Mouse (Mus musculus) neural tube, embryonic 11.5 days (tissue): ENCODE data around the gene H2-Ke6. TPM values are rescaled to one million over a fixed set of nuclear protein-coding genes. Genes with fewer than 3 reads are reported as not detected.
"Not testable (repeated sequence)": the region's sequence is repeated elsewhere in the genome, so short reads cannot be mapped to it uniquely, and the experiment has no call there.

Source experiments
- ATAC-seq: fragments of 200-750 bp; cut with Nextera tagmentation; 2 replicates; pipeline ENCODE4 v1.8.0; 2017; ENCODE audit warnings: moderate number of reproducible peaks, mild to moderate bottlenecking, moderate TSS enrichment, moderate library complexity; ENCODE audit not compliant: insufficient read depth, low FRiP score, low TSS enrichment
- DNase-seq: peaks from one replicate; pipeline ENCODE4 v3.0.0-alpha.2; 2015; ENCODE audit warnings: low spot score
- H3K27ac ChIP-seq: fragments of 300-500 bp; sonication (generic); 2 replicates; pipeline ENCODE4 v1.5.1; 2014; ENCODE audit warnings: low read depth, mild to moderate bottlenecking, low read length
- H3K27me3 ChIP-seq: fragments of 300-500 bp; sonication (generic); 2 replicates; pipeline ENCODE4 v1.6.1; 2014; ENCODE audit warnings: mild to moderate bottlenecking, low read length, mixed read lengths; ENCODE audit not compliant: control insufficient read depth, insufficient read depth
- H3K36me3 ChIP-seq: fragments of 300-500 bp; sonication (generic); 2 replicates; pipeline ENCODE4 v1.6.1; 2014; ENCODE audit warnings: mild to moderate bottlenecking, low read length, moderate library complexity, mixed read lengths; ENCODE audit not compliant: control insufficient read depth, insufficient read depth
- H3K4me1 ChIP-seq: fragments of 300-500 bp; sonication (generic); 2 replicates; pipeline ENCODE4 v1.6.1; 2014; ENCODE audit warnings: low read length, mixed read lengths; ENCODE audit not compliant: control insufficient read depth, insufficient read depth
- H3K4me2 ChIP-seq: fragments of 300-500 bp; sonication (generic); 2 replicates; pipeline ENCODE4 v1.6.1; 2014; ENCODE audit warnings: low read depth, mild to moderate bottlenecking, moderate library complexity
- H3K4me3 ChIP-seq: fragments of 300-500 bp; sonication (generic); 2 replicates; pipeline ENCODE4 v1.5.1; 2014; ENCODE audit warnings: low read depth, low read length
- H3K9ac ChIP-seq: fragments of 300-500 bp; sonication (generic); 2 replicates; pipeline ENCODE4 v1.6.1; 2014; ENCODE audit warnings: mild to moderate bottlenecking, low read length
- H3K9me3 ChIP-seq: fragments of 300-500 bp; sonication (generic); 2 replicates; pipeline ENCODE4 v1.6.1; 2016; ENCODE audit warnings: low read length; ENCODE audit not compliant: control insufficient read depth
- WGBS: fragments of 180-500 bp; shearing (Covaris S2); extraction: QIAGEN DNeasy Blood & Tissue Kit; methylation state at CpG from one replicate; pipeline ENCODE4 v1.1.7; 2014; 5-methylcytosine and 5-hydroxymethylcytosine counted together
- polyA plus RNA-seq: library from polyadenylated mRNA; unstranded; fragments of >200 nt; fragmentation: Nextera tagmentation; extraction: Ambion mirVana; gene quantifications from 2 replicates; pipeline ENCODE4 v1.2.1, GENCODE M21; 2014

Gene H2-Ke6
- polyA plus RNA-seq, 1 experiment from 2014 or later, result 48.1 TPM

DNA sequence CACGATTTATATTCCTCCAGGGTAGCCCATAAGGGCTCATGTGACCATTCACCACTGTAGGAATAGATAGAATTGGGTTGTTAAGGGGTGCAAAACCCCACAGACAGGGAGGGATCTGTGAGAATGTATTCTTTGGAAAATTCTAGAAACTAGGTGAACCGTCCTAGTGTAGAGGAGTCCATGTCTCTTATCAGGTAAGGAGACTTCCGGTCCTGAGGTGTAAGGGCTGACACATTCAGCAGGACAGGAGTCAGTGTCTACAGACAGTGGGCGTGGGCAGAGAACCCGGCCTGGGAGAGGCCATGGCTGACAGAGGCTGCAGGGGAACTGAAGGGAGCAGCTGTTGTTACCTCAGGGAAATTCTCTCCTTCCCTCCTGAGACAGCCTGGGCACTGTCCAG lies 29.2 kb downstream of the H2-Ke6 start:
- DNase-seq, H3K4me1 ChIP-seq, H3K4me3 ChIP-seq, ATAC-seq, H3K9me3 ChIP-seq, H3K36me3 ChIP-seq, H3K27ac ChIP-seq, H3K4me2 ChIP-seq, H3K9ac ChIP-seq: not testable (repeated sequence)
- H3K27me3 ChIP-seq, result peaks cover 12% of the 10 kb centered on the region
- 63% methylated on average over 5 of the region's 5 CpGs for WGBS

DNA sequence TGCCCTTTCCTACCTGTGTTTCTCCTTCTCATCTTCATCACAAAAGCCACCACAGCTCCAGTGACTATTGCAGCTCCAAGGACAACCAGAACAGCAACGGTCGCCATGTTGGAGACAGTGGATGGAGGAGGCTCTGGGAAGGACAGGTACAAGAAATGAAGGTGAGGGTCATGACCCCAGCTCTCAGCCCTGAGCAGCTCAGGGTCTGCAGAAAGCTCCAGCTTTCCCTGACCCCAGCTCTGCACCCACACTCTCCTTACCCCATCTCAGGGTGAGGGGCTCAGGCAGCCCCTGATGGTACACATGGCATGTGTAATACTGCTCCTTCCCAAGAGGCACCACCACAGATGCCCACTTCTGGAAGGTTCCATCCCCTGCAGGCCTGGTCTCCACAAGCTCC lies 30.8 kb downstream of the H2-Ke6 start:
- not testable (repeated sequence) for DNase-seq, H3K9me3 ChIP-seq, H3K36me3 ChIP-seq, H3K4me3 ChIP-seq, H3K27ac ChIP-seq, H3K4me1 ChIP-seq, H3K4me2 ChIP-seq, H3K9ac ChIP-seq, ATAC-seq
- peaks cover 12% of the 10 kb centered on the region for H3K27me3 ChIP-seq
- 84% methylated on average over 2 of the region's 2 CpGs for WGBS

DNA sequence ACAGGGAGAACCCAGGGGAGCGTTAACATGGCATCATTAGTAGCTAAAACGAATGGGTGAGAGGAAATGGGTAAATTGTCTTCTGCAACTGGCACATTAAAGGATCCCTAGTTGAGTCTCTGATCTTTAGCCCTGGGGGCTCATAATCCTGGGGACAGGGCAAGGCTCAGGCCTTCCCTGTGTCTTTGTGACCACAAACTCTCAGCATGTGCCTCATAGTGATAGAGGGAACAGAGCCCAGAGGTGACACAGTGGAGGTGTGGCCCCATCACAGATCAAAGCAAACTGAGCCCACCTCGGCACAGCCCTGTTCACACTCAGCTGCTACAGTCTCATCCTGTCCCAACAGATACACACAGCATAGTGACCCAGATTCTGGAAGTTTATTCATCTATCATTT lies 32.2 kb downstream of the H2-Ke6 start:
- H3K9ac ChIP-seq, result no peak overlapping the region
- H3K4me1 ChIP-seq, result no peaks in the 10 kb centered on the region
- 42% methylated on average over 3 of the region's 3 CpGs for WGBS
- H3K4me3 ChIP-seq, result no peak overlapping the region
- no peaks in the 10 kb centered on the region for H3K9me3 ChIP-seq
- ATAC-seq (no peak), DNase-seq (no peak)
- H3K27me3 ChIP-seq, result peaks cover 10% of the 10 kb centered on the region
- H3K4me2 ChIP-seq, result no peak overlapping the region
- H3K27ac ChIP-seq, result no peak overlapping the region
- H3K36me3 ChIP-seq, result no peaks in the 10 kb centered on the region

DNA sequence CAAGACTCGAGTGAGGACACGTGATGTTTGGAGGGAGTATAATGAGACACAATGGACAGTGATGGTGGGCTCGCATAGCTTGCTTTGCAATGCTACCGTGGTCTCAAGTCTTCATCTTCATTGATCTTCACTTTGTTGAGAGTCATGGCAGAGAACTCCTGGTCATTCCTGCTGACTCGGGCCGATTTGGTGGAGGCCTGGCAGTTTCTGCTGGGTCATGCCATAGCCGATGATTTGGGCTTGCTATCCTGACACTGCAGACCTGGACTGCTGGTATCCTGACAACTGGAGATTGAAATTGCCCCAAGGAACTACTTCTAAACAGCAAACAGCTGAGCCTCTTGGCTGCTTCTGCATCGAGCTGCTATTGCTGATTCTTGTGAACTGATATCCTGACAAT lies 32.9 kb downstream of the H2-Ke6 start:
- H3K27ac ChIP-seq, result no peak overlapping the region

DNA sequence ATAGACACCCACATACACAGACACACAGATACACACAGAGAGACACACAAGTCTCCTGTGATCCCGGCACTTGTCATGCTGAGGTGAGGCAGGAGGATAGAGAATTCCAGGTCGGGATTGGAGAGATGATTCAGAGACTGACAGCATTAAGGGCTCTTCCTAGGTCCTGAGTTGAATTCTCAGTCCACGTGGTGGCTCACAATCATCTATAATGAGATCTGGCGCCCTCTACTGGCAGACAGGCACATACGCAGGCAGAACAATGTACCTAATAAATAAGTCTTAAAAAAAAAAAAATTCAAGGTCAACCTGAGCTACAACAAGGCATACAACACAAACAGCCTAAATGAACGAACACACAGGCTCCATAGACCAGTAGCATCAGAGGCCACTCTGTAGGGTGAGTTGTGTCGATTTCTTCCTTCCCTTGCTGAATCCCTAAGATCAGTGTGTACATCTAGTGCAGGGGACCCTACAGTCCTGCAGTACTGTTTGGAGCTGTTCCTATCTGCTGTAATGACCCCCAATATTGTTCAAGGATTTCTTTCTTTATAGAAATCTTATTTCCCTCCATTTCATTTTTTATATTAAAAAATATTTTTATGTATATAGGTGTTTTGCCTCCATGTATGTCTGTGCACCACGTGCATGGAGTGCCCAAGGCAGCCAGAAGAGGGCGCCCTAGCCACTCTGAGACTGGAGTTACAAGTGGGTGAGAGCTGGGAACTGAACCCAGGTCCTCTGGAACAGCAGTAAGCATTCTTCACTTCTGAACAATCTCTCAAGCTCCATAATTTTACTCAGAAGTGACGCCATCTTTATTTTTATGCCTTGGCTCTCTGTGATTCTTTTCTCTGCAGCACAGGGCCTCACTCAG lies 35.8 kb downstream of the H2-Ke6 start:
- DNase-seq (peak; percentile 75), ATAC-seq (no peak)
- Histone ChIP-seq H3K9me3 (no peaks in the 10 kb centered on the region), H3K36me3 (no peaks in the 10 kb centered on the region), H3K27ac (no peak overlapping the region), H3K9ac (no peak overlapping the region), H3K4me3 (no peak overlapping the region), H3K4me1 (no peaks in the 10 kb centered on the region), H3K27me3 (no peaks in the 10 kb centered on the region), H3K4me2 (no peak overlapping the region)
- 32% methylated on average over 10 of the region's 10 CpGs for WGBS

More for the DNA sequence above, 32.9 kb downstream of the H2-Ke6 start:
- H3K9me3 ChIP-seq, result no peaks in the 10 kb centered on the region
- ATAC-seq (no peak), DNase-seq (no peak)
- H3K4me2 ChIP-seq, result no peak overlapping the region
- H3K4me1 ChIP-seq, result no peaks in the 10 kb centered on the region
- H3K36me3 ChIP-seq, result no peaks in the 10 kb centered on the region
- H3K4me3 ChIP-seq, result no peak overlapping the region
- H3K27me3 ChIP-seq, result peaks cover 6% of the 10 kb centered on the region; the same call in 1 of the 2 replicates
- WGBS, result 91% methylated on average over 8 of the region's 8 CpGs
- no peak overlapping the region for H3K9ac ChIP-seq

DNA sequence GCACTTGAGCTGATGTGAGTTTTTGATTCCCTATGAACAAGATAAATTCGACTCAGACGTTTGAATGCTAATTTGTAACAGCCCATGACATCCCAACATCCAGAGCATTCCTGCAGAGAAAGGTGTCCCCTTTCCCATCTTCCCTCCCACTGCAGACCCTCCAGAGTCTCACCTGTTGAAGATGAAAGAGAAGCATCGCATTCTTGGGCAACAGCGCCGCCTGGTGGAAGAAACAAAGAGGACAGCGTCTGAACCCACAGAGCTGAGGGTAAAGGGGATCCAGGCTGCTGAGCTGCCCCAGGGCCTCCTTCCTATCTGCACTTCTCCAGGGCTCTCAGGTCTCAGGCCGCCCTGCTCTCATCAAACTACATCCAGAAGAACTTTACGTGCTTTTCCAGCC lies 45.7 kb downstream of the H2-Ke6 start:
- not testable (repeated sequence) for H3K36me3 ChIP-seq, H3K9me3 ChIP-seq, H3K9ac ChIP-seq, ATAC-seq, H3K4me1 ChIP-seq, H3K27ac ChIP-seq, H3K4me3 ChIP-seq
- Histone ChIP-seq H3K27me3 (peaks cover 24% of the 10 kb centered on the region), H3K4me2 (peak overlapping the region; percentile 41; the same call in 1 of the 2 replicates)
- DNase-seq, result peak; percentile 69
- 11% methylated on average over 8 of the region's 8 CpGs for WGBS

DNA sequence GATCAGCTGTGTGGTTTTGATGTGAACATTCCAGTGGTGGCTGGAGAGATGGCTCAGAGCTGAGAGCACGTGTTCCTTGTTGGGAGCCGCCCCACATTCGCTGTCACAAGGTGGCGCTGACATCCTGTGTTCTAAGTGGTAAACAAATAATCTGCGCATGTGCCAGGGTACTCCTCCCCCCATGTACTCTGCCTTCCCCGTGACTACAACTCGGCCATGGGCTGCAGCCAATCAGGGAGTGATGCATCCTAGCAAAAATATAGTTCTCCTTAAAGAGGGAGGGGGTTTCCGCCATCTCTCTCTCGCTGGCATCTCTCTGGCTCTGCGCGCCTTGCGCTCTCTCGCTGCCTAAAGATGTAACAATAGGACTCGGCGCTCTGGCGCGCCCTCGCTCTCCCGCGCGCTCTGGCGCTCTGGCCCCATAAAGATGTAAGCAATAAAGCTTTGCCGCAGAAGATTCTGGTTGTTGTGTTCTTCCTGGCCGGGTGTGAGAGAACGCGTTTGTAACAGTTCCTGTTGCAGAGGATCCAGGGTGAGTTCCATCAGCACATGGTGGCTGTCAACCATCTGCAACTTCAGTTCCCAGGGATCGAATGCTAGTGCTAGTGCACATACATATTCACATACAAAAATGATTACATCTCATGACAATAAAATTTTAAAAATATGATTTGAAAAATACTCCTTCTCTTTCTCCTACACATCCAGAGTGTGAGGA lies 46.5 kb downstream of the H2-Ke6 start:
- H3K27ac ChIP-seq, result peak overlapping the region; percentile 49
- WGBS, result 1% methylated on average over 27 of the region's 27 CpGs
- peak overlapping the region; percentile 41 for H3K4me2 ChIP-seq
- peak overlapping the region; percentile 61 for H3K9ac ChIP-seq
- H3K4me3 ChIP-seq, result peak overlapping the region; percentile 33
- H3K9me3 ChIP-seq, H3K36me3 ChIP-seq, H3K4me1 ChIP-seq: not testable (repeated sequence)
- H3K27me3 ChIP-seq, result peaks cover 30% of the 10 kb centered on the region
- peak; percentile 93 for DNase-seq
- ATAC-seq, result peak; percentile 93

DNA sequence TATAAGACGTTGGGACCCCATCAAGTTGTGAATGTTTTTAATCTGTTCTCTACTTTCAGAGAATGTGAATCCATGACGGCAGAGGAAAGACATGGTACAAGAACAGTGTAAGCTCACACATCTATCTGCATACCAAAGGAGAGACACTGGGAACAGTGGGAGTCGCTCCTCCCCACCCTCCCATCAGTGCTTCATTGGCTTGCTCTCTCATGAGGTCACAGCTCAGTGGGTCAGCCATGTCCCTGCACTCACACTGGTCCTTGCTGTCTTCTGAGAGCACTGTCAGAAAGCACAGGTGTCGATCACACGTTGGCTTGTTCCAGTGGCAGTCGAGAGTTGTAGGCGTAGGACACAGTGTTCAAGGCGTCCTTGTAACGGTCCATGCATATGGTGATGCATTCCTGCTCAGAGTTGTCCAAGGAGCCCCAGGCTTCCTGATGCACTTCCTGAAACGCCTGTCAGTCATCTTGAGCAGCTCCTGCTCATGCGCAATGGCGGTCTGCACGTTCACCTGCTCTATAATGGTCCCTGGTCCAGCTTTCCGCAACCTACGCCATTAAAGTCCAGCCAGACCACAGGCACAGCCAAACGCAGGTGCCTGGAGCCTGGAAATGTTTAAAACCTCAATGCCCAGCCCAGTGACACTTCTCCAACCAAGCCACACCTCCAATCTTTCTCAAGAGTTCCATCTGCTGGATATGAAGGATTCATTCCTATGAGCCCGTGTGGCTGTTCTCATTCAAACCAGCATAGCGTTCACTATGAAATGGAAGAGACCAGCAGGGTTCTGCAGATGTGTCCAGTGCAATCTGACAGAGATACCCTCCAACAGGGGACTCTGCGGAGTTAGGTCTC lies 47.5 kb downstream of the H2-Ke6 start:
- H3K27me3 ChIP-seq, result peaks cover 30% of the 10 kb centered on the region

More for the DNA sequence above, 47.5 kb downstream of the H2-Ke6 start:
- Histone ChIP-seq H3K4me1 (no peaks in the 10 kb centered on the region), H3K4me2 (no peak overlapping the region), H3K27ac (no peak overlapping the region), H3K4me3 (no peak overlapping the region), H3K9ac (no peak overlapping the region), H3K36me3 (no peaks in the 10 kb centered on the region), H3K9me3 (no peaks in the 10 kb centered on the region)
- no peak for DNase-seq
- WGBS, result 76% methylated on average over 19 of the region's 19 CpGs
- 0 out of 2 replicates have a peak, but pooled peaks have one; percentile 1 for ATAC-seq
